Mouse (Mus musculus) midbrain, embryonic 14.5 days (tissue): Measurements from ENCODE around the gene Pask. TPM values are rescaled to one million over a fixed set of nuclear protein-coding genes. Genes with fewer than 3 reads are reported as not detected.
A peak's percentile ranks its signal among the peaks of the same experiment; 100 is the strongest.

Experiments
- ATAC-seq: fragments of 200-750 bp; cut with Nextera tagmentation; 2 replicates; pipeline ENCODE4 v1.8.0; 2017; ENCODE audit warnings: moderate number of reproducible peaks, moderate library complexity; ENCODE audit not compliant: low FRiP score, low TSS enrichment
- DNase-seq: peaks from one replicate; pipeline ENCODE4 v3.0.0-alpha.2; 2015
- H3K27ac ChIP-seq: fragments of 300-500 bp; sonication (generic); replicated peaks from 2 replicates; pipeline ENCODE4 v1.5.1; 2014; ENCODE audit warnings: mild to moderate bottlenecking, low read depth, low read length, moderate library complexity
- H3K27me3 ChIP-seq: fragments of 300-500 bp; sonication (generic); 2 replicates; pipeline ENCODE4 v1.6.1; 2014; ENCODE audit warnings: low read length, control low read depth, mixed read lengths; ENCODE audit not compliant: control insufficient read depth, insufficient read depth
- H3K36me3 ChIP-seq: fragments of 300-500 bp; sonication (generic); 2 replicates; pipeline ENCODE4 v1.6.1; 2014; ENCODE audit warnings: low read length, control low read depth; ENCODE audit not compliant: control insufficient read depth, insufficient read depth
- H3K4me1 ChIP-seq: fragments of 300-500 bp; sonication (generic); 2 replicates; pipeline ENCODE4 v1.6.1; 2014; ENCODE audit warnings: mild to moderate bottlenecking, antibody characterized with exemption, low read length, control low read depth; ENCODE audit not compliant: control insufficient read depth, insufficient read depth
- H3K4me2 ChIP-seq: fragments of 300-500 bp; sonication (generic); 2 replicates; pipeline ENCODE4 v1.6.1; 2014; ENCODE audit warnings: mild to moderate bottlenecking, low read length, moderate library complexity
- H3K4me3 ChIP-seq: fragments of 300-500 bp; sonication (generic); replicated peaks from 2 replicates; pipeline ENCODE4 v1.5.1; 2014; ENCODE audit warnings: low read depth, low read length
- H3K9ac ChIP-seq: fragments of 300-500 bp; sonication (generic); replicated peaks from 2 replicates; pipeline ENCODE4 v1.6.1; 2014; ENCODE audit warnings: mild to moderate bottlenecking, low read length, moderate library complexity
- H3K9me3 ChIP-seq: fragments of 300-500 bp; sonication (generic); 2 replicates; pipeline ENCODE4 v1.6.1; 2016; ENCODE audit warnings: low read length, control low read depth, mixed read lengths; ENCODE audit not compliant: control insufficient read depth
- WGBS: fragments of 180-500 bp; shearing (Covaris S2); extraction: QIAGEN DNeasy Blood & Tissue Kit; methylation state at CpG from one replicate; pipeline ENCODE4 v1.1.7; 2014; 5-methylcytosine and 5-hydroxymethylcytosine counted together
- polyA plus RNA-seq: library from polyadenylated mRNA; unstranded; fragments of >200 nt; fragmentation: Nextera tagmentation; extraction: Ambion mirVana; gene quantifications from 2 replicates; pipeline ENCODE4 v1.2.1, GENCODE M21; 2014

The Pask gene
- polyA plus RNA-seq = 4.2 and 5.7 TPM in 2 replicates

DNA sequence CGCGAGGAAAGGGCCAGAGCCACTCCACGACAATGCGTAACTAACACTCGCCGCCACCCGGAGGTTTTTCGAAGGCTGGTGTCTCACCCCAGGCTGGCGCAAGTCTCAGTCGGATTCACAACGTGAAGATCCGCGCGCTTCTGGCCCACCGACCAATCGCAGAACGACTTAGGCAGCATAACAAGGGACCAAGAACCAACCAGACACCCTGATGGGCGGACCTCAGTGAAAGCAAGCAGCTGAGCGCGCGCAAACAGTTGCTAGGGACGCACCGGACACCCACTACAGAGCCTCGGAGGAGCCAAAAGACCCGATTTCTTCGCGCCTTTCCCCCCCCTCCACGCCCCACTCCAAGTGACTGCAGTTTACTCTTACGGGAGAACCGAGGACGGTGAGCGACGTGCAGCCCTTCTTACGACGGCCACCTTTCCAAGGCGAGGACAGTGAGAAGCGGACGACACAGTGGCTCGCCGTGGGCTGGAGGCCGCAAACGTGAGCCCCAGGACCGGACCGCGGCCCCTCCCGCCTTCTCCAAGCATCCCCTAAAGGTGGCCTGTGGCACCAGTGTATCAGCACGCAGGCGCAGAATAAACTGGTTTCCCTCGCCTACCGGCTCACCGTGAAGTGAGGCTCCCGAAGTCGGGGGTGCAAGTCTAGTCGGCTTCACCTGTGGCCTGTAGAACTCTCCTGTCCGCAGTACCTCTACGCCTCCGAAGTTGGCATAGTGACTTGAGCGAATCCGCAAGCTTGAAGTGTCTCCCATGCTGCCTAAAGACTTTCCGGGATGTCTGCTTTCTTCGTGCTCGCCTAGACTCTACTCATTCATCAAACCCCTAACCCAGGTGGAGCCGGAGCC, at the start of gene Pask, which contains the start of gene Ppp1r7:
TSS of gene Pask (minus strand) at position 835 of the 856 bp plus-strand sequence.
TSS of gene Ppp1r7 (plus strand) at position 207 of the 856 bp plus-strand sequence.
- peak within 1 kb of the TSS; percentile 89 for H3K4me2 ChIP-seq
- peak within 1 kb of the TSS; percentile 95 for H3K4me3 ChIP-seq
- H3K4me1 ChIP-seq = peaks cover 7% of the 10 kb centered on the region; the same call in 1 of the 2 replicates
- no peaks in the 10 kb centered on the region for H3K9me3 ChIP-seq
- no peaks in the 10 kb centered on the region for H3K27me3 ChIP-seq
- DNase-seq = peak; percentile 98
- peak within 1 kb of the TSS; percentile 73 for H3K27ac ChIP-seq
- peak within 1 kb of the TSS; percentile 79 for H3K9ac ChIP-seq
- H3K36me3 ChIP-seq = peaks cover 11% of the 10 kb centered on the region
- under 1% methylated on average over 63 of the region's 63 CpGs for WGBS
- ATAC-seq = peak; percentile 96

DNA sequence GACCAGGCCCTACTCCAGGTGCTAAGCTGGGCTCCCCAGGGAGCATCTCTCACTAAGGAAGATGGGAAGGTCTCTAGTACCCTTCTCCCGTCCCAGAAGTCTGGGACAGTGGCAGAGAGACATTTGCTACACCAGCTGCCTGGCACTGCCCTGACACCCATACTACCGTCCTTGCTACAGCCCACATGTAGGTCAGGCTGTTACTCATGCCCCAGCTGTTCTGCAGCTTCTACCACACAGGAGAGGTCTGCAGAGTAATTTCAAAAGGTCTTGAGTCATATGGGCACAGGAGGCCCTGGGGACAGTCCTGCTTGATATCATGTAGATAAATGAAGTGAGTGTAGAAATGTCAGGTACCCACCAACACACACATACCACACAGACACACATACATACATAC, 45.6 kb upstream of the Pask start:
- H3K27ac ChIP-seq = no peak overlapping the region
- no peak overlapping the region for H3K4me2 ChIP-seq
- DNase-seq = no peak
- no peaks in the 10 kb centered on the region for H3K4me1 ChIP-seq
- no peaks in the 10 kb centered on the region for H3K9me3 ChIP-seq
- 76% methylated on average over 2 of the region's 2 CpGs for WGBS
- no peaks in the 10 kb centered on the region for H3K36me3 ChIP-seq
- ATAC-seq = no peak
- no peak overlapping the region for H3K9ac ChIP-seq
- H3K27me3 ChIP-seq = no peaks in the 10 kb centered on the region
- H3K4me3 ChIP-seq = no peak overlapping the region

DNA sequence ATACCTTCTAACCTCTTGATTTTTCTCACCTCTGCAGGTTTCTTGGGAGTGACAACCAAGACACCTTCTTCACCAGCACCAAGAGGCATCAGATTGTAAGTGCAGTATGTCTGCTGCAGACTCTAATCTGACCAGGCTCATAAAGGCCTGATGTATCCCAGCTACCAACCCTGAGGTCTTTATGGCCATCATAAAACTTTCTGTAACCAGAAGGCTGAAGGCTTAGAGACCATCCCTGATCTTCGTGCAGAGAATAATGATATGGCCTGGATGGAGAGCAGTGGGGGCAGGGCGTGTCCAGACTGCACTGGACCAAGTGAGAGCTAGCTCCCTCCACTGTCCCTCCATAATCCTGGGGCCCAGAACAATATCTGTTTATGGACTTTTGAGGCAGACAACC, 43.9 kb upstream of the Pask start:
- Histone ChIP-seq H3K9me3 (no peaks in the 10 kb centered on the region), H3K9ac (no peak overlapping the region), H3K4me2 (no peak overlapping the region), H3K27ac (no peak overlapping the region), H3K4me3 (no peak overlapping the region), H3K27me3 (no peaks in the 10 kb centered on the region), H3K4me1 (no peaks in the 10 kb centered on the region), H3K36me3 (no peaks in the 10 kb centered on the region)
- no peak for ATAC-seq
- DNase-seq = no peak
- WGBS = 83% methylated on average over 2 of the region's 2 CpGs

DNA sequence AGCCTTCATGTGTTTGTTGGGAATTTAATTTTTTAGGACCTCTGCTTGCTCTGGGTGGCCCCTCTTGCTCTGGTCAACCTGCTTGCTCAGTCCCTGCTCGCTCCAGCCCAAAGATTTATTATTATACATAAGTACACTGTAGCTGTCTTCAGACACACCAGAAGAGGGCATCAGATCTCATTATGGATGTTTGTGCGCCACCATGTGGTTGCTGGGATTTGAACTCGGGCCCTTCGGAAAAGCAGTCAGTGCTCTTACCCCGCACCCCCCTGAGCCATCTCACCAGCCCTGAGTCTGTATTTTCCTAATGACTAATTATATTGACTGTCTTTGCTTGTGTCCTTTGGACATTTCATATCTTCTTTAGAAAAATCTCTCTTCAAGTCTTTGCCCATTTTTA, 35.8 kb upstream of the Pask start:
- no peak overlapping the region for H3K4me3 ChIP-seq
- no peak overlapping the region for H3K4me2 ChIP-seq
- no peaks in the 10 kb centered on the region for H3K4me1 ChIP-seq
- no peak for ATAC-seq
- no peak for DNase-seq
- 80% methylated on average over 5 of the region's 5 CpGs for WGBS
- H3K27me3 ChIP-seq = no peaks in the 10 kb centered on the region
- no peaks in the 10 kb centered on the region for H3K9me3 ChIP-seq
- H3K9ac ChIP-seq = no peak overlapping the region
- H3K36me3 ChIP-seq = no peaks in the 10 kb centered on the region
- H3K27ac ChIP-seq = no peak overlapping the region

DNA sequence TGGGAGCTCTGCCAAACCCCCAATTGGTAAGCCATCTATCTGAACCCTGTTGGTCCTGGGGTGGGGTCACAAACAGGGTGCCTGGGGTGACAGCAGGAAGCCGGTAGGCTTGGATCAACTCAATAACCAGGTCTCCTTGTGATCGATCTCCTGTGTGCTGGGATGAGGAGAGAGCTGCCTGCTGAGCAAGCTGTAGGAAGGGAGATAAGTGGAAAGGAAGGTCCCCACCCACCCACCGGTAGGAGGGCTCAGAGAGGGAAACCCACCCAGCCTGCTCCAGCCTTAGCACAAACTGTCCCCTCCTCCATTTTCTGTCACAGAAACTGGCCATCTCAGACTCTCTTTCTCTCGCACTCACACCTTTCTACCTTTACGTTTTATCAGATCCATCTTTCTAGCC, 34.0 kb upstream of the Pask start:
- ATAC-seq = no peak
- Histone ChIP-seq H3K27ac (no peak overlapping the region), H3K4me2 (no peak overlapping the region), H3K9ac (no peak overlapping the region), H3K4me1 (no peaks in the 10 kb centered on the region), H3K9me3 (no peaks in the 10 kb centered on the region), H3K4me3 (no peak overlapping the region), H3K36me3 (no peaks in the 10 kb centered on the region), H3K27me3 (no peaks in the 10 kb centered on the region)
- 75% methylated on average over 5 of the region's 5 CpGs for WGBS
- DNase-seq = no peak

DNA sequence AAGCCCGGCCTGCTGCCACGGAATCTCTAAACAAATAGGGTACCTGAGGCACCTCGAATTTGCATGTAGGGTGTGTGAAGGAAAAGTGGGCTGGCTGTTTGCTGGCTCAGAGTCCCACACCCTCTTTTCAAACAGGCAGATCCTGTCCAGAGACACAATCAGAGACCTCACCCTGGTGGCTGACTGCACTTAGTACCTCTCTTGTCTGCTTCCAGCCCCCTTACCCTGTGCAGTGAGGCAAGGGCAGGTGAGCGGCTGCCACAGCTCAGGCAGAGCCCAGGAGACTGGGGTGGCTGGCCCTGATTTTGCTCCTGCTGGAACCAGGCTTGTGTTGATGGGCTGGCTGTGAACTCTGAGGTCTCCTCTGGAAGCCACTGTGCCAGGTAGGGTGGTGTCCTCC, 30.4 kb upstream of the Pask start, which contains the start of gene Ano7:
TSS of gene Ano7 (plus strand) at position 266 of the 400 bp plus-strand sequence.
- ATAC-seq (no peak), DNase-seq (no peak)
- no peaks in the 10 kb centered on the region for H3K4me1 ChIP-seq
- no peaks in the 10 kb centered on the region for H3K36me3 ChIP-seq
- WGBS = 72% methylated on average over 4 of the region's 4 CpGs
- H3K4me3 ChIP-seq = no peak within 1 kb of the TSS
- H3K27ac ChIP-seq = no peak within 1 kb of the TSS
- H3K27me3 ChIP-seq = no peaks in the 10 kb centered on the region
- H3K9ac ChIP-seq = no peak within 1 kb of the TSS
- H3K9me3 ChIP-seq = no peaks in the 10 kb centered on the region
- H3K4me2 ChIP-seq = no peak within 1 kb of the TSS

DNA sequence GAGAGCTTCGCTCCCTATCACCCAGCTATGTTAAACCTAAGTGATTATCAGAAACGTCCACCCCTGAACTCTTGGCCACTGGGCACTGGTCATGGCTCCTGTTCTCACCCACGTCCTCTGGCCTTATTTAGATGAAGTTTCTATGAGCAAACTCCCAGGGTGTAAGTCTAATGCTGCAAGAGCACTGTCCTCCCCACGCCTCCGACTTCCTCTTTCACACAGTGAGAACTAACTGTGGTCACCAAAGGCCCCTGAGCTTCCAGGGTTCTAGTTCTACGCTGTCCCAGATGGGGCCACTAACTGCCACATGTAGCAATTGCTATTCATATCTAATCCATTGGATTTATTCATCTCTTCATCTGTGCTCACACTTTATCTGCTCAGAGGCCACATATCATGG, 22.4 kb upstream of the Pask start:
- H3K9ac ChIP-seq = no peak overlapping the region
- H3K9me3 ChIP-seq = no peaks in the 10 kb centered on the region
- H3K36me3 ChIP-seq = peaks cover 55% of the 10 kb centered on the region
- no peak for DNase-seq
- no peak overlapping the region for H3K4me2 ChIP-seq
- no peak for ATAC-seq
- H3K4me3 ChIP-seq = no peak overlapping the region
- no peaks in the 10 kb centered on the region for H3K4me1 ChIP-seq
- no peaks in the 10 kb centered on the region for H3K27me3 ChIP-seq
- 97% methylated on average over 6 of the region's 6 CpGs for WGBS
- H3K27ac ChIP-seq = no peak overlapping the region

DNA sequence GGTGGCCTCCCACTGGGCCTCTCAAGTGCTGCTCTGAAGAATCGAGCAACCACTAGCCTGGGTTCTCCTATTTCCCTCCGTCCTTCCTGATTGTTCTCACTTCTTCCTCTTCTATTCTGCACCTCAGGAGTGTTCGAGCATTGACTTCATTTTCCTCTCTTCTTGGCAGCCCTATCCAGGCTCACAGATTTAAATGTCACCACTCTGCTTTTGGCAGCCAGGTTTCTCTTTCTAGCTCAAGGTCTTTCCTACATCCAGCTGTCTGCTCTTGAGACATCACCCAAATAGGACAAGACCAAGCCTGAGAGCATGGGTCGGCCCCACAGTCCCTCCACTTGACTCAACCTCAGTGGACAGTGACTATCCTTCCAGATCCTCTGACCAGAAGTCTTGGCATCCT, 19.4 kb upstream of the Pask start:
- H3K4me1 ChIP-seq = no peaks in the 10 kb centered on the region
- H3K27ac ChIP-seq = no peak overlapping the region
- no peak for ATAC-seq
- peaks cover 81% of the 10 kb centered on the region for H3K36me3 ChIP-seq
- H3K27me3 ChIP-seq = no peaks in the 10 kb centered on the region
- H3K4me2 ChIP-seq = no peak overlapping the region
- no peak overlapping the region for H3K4me3 ChIP-seq
- H3K9me3 ChIP-seq = no peaks in the 10 kb centered on the region
- H3K9ac ChIP-seq = no peak overlapping the region
- WGBS = 89% methylated on average over 4 of the region's 4 CpGs
- no peak for DNase-seq

DNA sequence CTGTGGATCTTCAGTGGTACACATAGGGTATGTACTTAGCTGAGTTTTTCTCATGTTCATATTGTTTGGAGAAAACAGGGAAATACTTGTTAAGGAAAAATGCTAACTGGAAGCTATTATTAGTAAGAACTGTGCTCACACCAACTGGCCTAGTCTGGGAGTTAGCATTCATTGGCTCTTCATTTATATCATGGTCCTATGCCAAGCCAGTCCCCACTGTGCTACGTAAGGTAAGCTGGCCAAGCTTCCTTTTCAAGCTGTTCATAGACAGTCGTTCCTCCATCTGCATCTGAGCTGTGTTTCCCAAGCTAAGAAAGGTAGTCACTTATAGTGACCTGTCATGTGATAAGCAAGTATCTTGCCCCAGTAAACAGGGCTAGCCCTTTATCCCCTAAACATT, 9.4 kb upstream of the Pask start:
- no peaks in the 10 kb centered on the region for H3K27me3 ChIP-seq

More for the DNA sequence above, 9.4 kb upstream of the Pask start:
- DNase-seq (no peak), ATAC-seq (no peak)
- H3K4me1 ChIP-seq = no peaks in the 10 kb centered on the region
- no peak overlapping the region for H3K4me2 ChIP-seq
- H3K4me3 ChIP-seq = no peak overlapping the region
- H3K9me3 ChIP-seq = no peaks in the 10 kb centered on the region
- H3K9ac ChIP-seq = no peak overlapping the region
- no peak overlapping the region for H3K27ac ChIP-seq
- H3K36me3 ChIP-seq = peaks cover 91% of the 10 kb centered on the region
- WGBS = 92% methylated on average over 2 of the region's 2 CpGs
